Mouse (Mus musculus) ovary, adult 18-20 months (tissue): ENCODE data around the gene Pitpnc1.

Experiments used
- DNase-seq: peaks from one replicate; pipeline ENCODE4 v3.0.0; 2022; ENCODE audit warnings: low spot score, mixed read lengths

Pitpnc1 gene

GRCm38 (mm10) chr11:107373154-107373553 lies 97.3 kb downstream of the Pitpnc1 start:
- DNase-seq: no peak

- DNase-seq: no peak
Observed at GRCm38 (mm10) chr11:107372688-107373087, 97.8 kb downstream of the Pitpnc1 start.

GRCm38 (mm10) chr11:107370476-107370875 lies 100.0 kb downstream of the Pitpnc1 start:
- no peak for DNase-seq

- no peak for DNase-seq
Observed at GRCm38 (mm10) chr11:107369661-107370060, 100.8 kb downstream of the Pitpnc1 start.

- DNase-seq: no peak
Observed at GRCm38 (mm10) chr11:107365938-107366712, 104.4 kb downstream of the Pitpnc1 start.

GRCm38 (mm10) chr11:107358695-107359094 lies 111.8 kb downstream of the Pitpnc1 start:
- DNase-seq: no peak

- DNase-seq: no peak
Observed at GRCm38 (mm10) chr11:107356224-107356623, 114.3 kb downstream of the Pitpnc1 start.

- no peak for DNase-seq
Observed at GRCm38 (mm10) chr11:107355526-107355925, 115.0 kb downstream of the Pitpnc1 start.

- peak; percentile 12 for DNase-seq
Observed at GRCm38 (mm10) chr11:107354499-107355143, 115.9 kb downstream of the Pitpnc1 start.

- no peak for DNase-seq
Observed at GRCm38 (mm10) chr11:107352596-107352995, 117.9 kb downstream of the Pitpnc1 start.

- DNase-seq: no peak
Observed at GRCm38 (mm10) chr11:107349756-107350155, 120.7 kb downstream of the Pitpnc1 start.

GRCm38 (mm10) chr11:107343031-107343430 lies 127.5 kb downstream of the Pitpnc1 start:
- no peak for DNase-seq

- no peak for DNase-seq
Observed at GRCm38 (mm10) chr11:107342432-107342831, 128.1 kb downstream of the Pitpnc1 start.

- DNase-seq: peak; percentile 32
Observed at GRCm38 (mm10) chr11:107341293-107341692, 129.2 kb downstream of the Pitpnc1 start.

GRCm38 (mm10) chr11:107340793-107341192 lies 129.7 kb downstream of the Pitpnc1 start:
- no peak for DNase-seq

GRCm38 (mm10) chr11:107339224-107339805 lies 131.2 kb downstream of the Pitpnc1 start:
- DNase-seq: peak; percentile 65

- no peak for DNase-seq
Observed at GRCm38 (mm10) chr11:107337391-107338148, 132.9 kb downstream of the Pitpnc1 start.

- no peak for DNase-seq
Observed at GRCm38 (mm10) chr11:107335756-107336155, 134.7 kb downstream of the Pitpnc1 start.

- DNase-seq: no peak
Observed at GRCm38 (mm10) chr11:107334849-107335484, 135.5 kb downstream of the Pitpnc1 start.

GRCm38 (mm10) chr11:107332905-107333304 lies 137.6 kb downstream of the Pitpnc1 start:
- no peak for DNase-seq

- DNase-seq: no peak
Observed at GRCm38 (mm10) chr11:107332332-107332731, 138.2 kb downstream of the Pitpnc1 start.

- DNase-seq: no peak
Observed at GRCm38 (mm10) chr11:107331425-107331824, 139.1 kb downstream of the Pitpnc1 start.
